Mouse (Mus musculus) testis, adult 2 months (tissue): ENCODE measurements around the gene Cd84.

Experiments
- CTCF ChIP-seq: fragments of 200-500 bp; IDR thresholded peaks from 2 replicates; pipeline ENCODE4 v1.5.1; 2012; ENCODE audit warnings: low read depth, mild to moderate bottlenecking, inconsistent platforms, low read length, moderate library complexity; ENCODE audit not compliant: control insufficient read depth, insufficient read depth, insufficient replicate concordance
- POLR2A ChIP-seq: fragments of 200-500 bp; IDR thresholded peaks from 2 replicates; pipeline ENCODE4 v1.6.1; 2012; ENCODE audit warnings: low read depth, mild to moderate bottlenecking, inconsistent platforms, low read length, moderate library complexity; ENCODE audit not compliant: control insufficient read depth

GRCm38 (mm10) chr1:171797840-171798239 lies 41.7 kb upstream of the Cd84 start:
- TF ChIP-seq CTCF (no peak), POLR2A (no peak)
